Mouse (Mus musculus): ENCODE measurements at regions not wholly inside any gene's neighbourhood (a gene's known extent, or its start where the extent isn't known, plus 50 kb on each side); places are given as distances from the start of the nearest gene placed in this dataset.

- no peak for ATAC-seq (replicated peaks; ENCODE audit: low read depth, poor library complexity, severe bottlenecking)
These were observed 138.1 kb upstream of the Igf1 start for GRCm38 (mm10) chr10:87719978-87720377.

GRCm38 (mm10) chr10:87722244-87722643, 135.8 kb upstream of the Igf1 start:
- ATAC-seq (replicated peaks; ENCODE audit: low read depth, poor library complexity, severe bottlenecking), result no peak

GRCm38 (mm10) chr10:87732658-87733057, 125.4 kb upstream of the Igf1 start:
- no peak for ATAC-seq (replicated peaks; ENCODE audit: low read depth, poor library complexity, severe bottlenecking)

- ATAC-seq (replicated peaks; ENCODE audit: low read depth, poor library complexity, severe bottlenecking), result no peak
These were observed 124.8 kb upstream of the Igf1 start for GRCm38 (mm10) chr10:87733241-87733640.

- no peak for ATAC-seq (replicated peaks; ENCODE audit: low read depth, poor library complexity, severe bottlenecking)
These were observed 117.7 kb upstream of the Igf1 start for GRCm38 (mm10) chr10:87740323-87740722.

- no peak for ATAC-seq (replicated peaks; ENCODE audit: low read depth, poor library complexity, severe bottlenecking)
These were observed 115.3 kb upstream of the Igf1 start for GRCm38 (mm10) chr10:87742766-87743165.

- ATAC-seq (replicated peaks; ENCODE audit: low read depth, poor library complexity, severe bottlenecking), result no peak
These were observed 110.1 kb upstream of the Igf1 start for GRCm38 (mm10) chr10:87747846-87748552.

GRCm38 (mm10) chr10:87748631-87749193, 109.4 kb upstream of the Igf1 start:
- ATAC-seq (replicated peaks; ENCODE audit: low read depth, poor library complexity, severe bottlenecking), result no peak

- ATAC-seq (replicated peaks; ENCODE audit: low read depth, poor library complexity, severe bottlenecking), result no peak
These were observed 107.7 kb upstream of the Igf1 start for GRCm38 (mm10) chr10:87750321-87750720.

- ATAC-seq (replicated peaks; ENCODE audit: low read depth, poor library complexity, severe bottlenecking), result no peak
These were observed 107.1 kb upstream of the Igf1 start for GRCm38 (mm10) chr10:87750972-87751371.

- no peak for ATAC-seq (replicated peaks; ENCODE audit: low read depth, poor library complexity, severe bottlenecking)
These were observed 105.9 kb upstream of the Igf1 start for GRCm38 (mm10) chr10:87752117-87752516.

- ATAC-seq (replicated peaks; ENCODE audit: low read depth, poor library complexity, severe bottlenecking), result no peak
These were observed 104.6 kb upstream of the Igf1 start for GRCm38 (mm10) chr10:87753483-87753882.

GRCm38 (mm10) chr10:87761528-87762030, 96.5 kb upstream of the Igf1 start:
- ATAC-seq (replicated peaks; ENCODE audit: low read depth, poor library complexity, severe bottlenecking), result no peak

GRCm38 (mm10) chr10:87787521-87787920, 70.5 kb upstream of the Igf1 start:
- ATAC-seq (replicated peaks; ENCODE audit: low read depth, poor library complexity, severe bottlenecking), result no peak

GRCm38 (mm10) chr10:87792346-87792745, 65.7 kb upstream of the Igf1 start:
- ATAC-seq (replicated peaks; ENCODE audit: low read depth, poor library complexity, severe bottlenecking), result no peak

GRCm38 (mm10) chr10:87803936-87804791, 53.9 kb upstream of the Igf1 start:
- ATAC-seq (replicated peaks; ENCODE audit: low read depth, poor library complexity, severe bottlenecking), result no peak

GRCm38 (mm10) chr10:87804792-87805082, 53.3 kb upstream of the Igf1 start:
- ATAC-seq (replicated peaks; ENCODE audit: low read depth, poor library complexity, severe bottlenecking), result no peak

Data from common myeloid progenitor, adult 5-6 weeks (primary cell).